Mouse (Mus musculus) colon, adult 2 months (tissue): ENCODE measurements around the gene Snap25. TPM values are rescaled to one million over a fixed set of nuclear protein-coding genes. Genes with fewer than 3 reads are reported as not detected.

Experiments
- polyA plus RNA-seq: library from polyadenylated mRNA; depleted of rRNA; stranded (reverse); fragments of >200 nt; gene quantifications from 2 replicates; pipeline ENCODE4 v1.2.3, GENCODE M21; 2012; rRNA removed

Gene Snap25
- polyA plus RNA-seq, result 4.7 and 5.6 TPM in 2 replicates

DNA sequence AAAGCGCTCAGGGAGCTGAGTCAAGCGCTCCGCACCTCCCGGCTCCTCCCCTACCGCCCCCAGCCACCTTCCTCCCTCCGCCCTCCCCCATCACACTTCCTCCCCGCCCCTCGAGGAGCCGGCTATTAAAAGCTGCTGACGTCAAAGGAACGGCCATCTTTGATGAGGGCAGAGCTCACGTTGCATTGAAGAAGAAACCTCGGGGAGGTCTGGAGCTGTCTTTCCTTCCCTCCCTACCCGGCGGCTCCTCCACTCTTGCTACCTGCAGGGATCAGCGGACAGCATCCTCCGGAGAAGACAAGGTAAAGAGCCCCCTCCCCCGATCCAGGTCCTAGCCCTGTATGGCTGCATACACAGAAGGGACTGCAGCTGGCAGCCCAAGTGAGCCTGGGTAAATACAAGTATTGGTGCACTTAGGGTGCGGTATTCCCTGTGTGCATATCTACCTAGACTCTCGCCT lies at the start of gene Snap25:
Gene Snap25, plus strand, starts transcription at position 155 of the 460 bp plus-strand sequence.

Other genes with a start within 250 kb of the Snap25 start
- 0.05 and 0.13 TPM in 2 replicates for gene Ankef1, start 211.5 kb upstream of the Snap25 start, polyA plus RNA-seq
- not detected in 2 replicates for gene AL731706.2, start 172.2 kb downstream of the Snap25 start, polyA plus RNA-seq
- 0.35 and 0.56 TPM in 2 replicates for gene Slx4ip, start 177.8 kb downstream of the Snap25 start, polyA plus RNA-seq
- 4.4 TPM in 1 of 2 replicates, not detected in the other for gene AL731706.1, start 177.9 kb downstream of the Snap25 start, polyA plus RNA-seq
- gene Mkks, start 177.9 kb downstream of the Snap25 start, polyA plus RNA-seq, result 4.9 and 5.4 TPM in 2 replicates